Mouse (Mus musculus): Measurements from ENCODE around the gene Syngr3. TPM values are rescaled to one million over a fixed set of nuclear protein-coding genes. Genes with fewer than 3 reads are reported as not detected.

Gene Syngr3
- polyA plus RNA-seq, 1 experiment = 0.79 TPM

DNA sequence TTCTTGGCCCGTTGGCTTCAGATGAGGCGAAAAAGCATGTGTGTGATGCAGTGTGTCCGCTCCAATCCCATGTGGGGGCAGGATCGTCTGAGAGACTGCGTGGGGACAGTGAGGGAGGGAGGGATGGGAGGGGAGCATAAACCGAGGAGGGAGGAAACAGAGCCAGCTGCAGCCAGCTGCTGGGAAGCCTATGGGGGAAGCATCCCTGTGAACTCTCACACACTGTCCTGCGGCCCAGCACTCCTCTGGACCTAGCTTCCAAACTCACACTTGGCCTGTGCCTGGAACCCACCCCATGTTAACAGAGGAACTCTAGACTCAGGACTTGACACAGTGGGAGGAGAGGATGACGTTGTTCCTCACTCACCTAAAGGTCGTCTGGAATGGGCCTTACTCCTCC, 50.9 kb downstream of the Syngr3 start:
- peaks cover 2% of the 10 kb centered on the region; the same call in 1 of the 2 replicates for H3K4me1 ChIP-seq (ENCODE audit: control insufficient read depth, insufficient read depth, low read length)
- H3K4me3 ChIP-seq (ENCODE audit: insufficient read depth, low read length) = no peak overlapping the region
- H3K27ac ChIP-seq (ENCODE audit: insufficient read depth, low read depth, low read length) = no peak overlapping the region
- TF ChIP-seq CTCF (IDR thresholded peaks at IDR 0.05; ENCODE audit: low read depth, low read length) = no peak
- no peak for TF ChIP-seq POLR2A (IDR thresholded peaks at IDR 0.05; ENCODE audit: borderline replicate concordance, low read depth, low read length)

- peaks cover 6% of the 10 kb centered on the region; the same call in 1 of the 2 replicates for H3K4me1 ChIP-seq (ENCODE audit: control insufficient read depth, insufficient read depth, low read length)
- no peak for TF ChIP-seq POLR2A (IDR thresholded peaks at IDR 0.05; ENCODE audit: borderline replicate concordance, low read depth, low read length)
- no peak for TF ChIP-seq CTCF (IDR thresholded peaks at IDR 0.05; ENCODE audit: low read depth, low read length)
- no peak overlapping the region for H3K4me3 ChIP-seq (ENCODE audit: insufficient read depth, low read length)
- no peak overlapping the region for H3K27ac ChIP-seq (ENCODE audit: insufficient read depth, low read depth, low read length)
Observed at GRCm38 (mm10) chr17:24638214-24638613, 51.5 kb downstream of the Syngr3 start.

DNA sequence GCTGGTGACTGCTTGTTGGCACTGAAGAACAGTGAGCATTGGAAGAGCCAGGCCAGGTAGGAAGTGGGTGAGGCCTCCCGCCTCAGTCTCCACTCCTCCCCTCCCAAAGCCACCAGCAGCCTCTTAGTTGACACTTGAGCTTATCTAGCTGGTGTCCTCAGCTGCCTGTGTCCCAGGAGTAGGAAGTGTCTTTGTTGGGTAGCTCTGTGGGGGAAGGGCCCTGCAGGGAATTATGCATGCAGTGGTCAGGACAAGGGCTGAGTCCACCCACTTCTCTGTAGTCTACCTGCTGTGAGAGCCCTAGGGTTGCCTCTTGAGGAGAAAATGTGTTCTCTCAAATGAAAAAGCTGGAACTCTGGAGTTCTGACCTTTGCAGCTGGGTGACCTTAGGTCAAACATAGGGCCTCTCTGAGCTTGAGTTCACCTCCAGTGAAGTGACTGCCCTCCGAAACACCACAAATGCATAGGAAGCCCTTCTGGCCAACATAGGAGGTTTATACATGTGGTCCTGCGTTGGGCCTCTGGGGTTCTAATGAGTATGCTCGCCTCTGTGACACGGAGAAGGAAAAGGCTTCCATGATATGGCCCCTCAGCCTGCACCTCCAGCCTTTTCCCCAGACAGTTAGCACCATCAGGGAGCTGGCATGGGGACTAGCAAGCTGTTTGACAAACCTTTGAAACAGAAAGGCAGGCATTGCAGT, 52.8 kb downstream of the Syngr3 start:
- no peak for TF ChIP-seq POLR2A (IDR thresholded peaks at IDR 0.05; ENCODE audit: borderline replicate concordance, low read depth, low read length)
- TF ChIP-seq CTCF (IDR thresholded peaks at IDR 0.05; ENCODE audit: low read depth, low read length) = no peak
- H3K4me1 ChIP-seq (ENCODE audit: control insufficient read depth, insufficient read depth, low read length) = peaks cover 9% of the 10 kb centered on the region; the same call in 1 of the 2 replicates
- H3K4me3 ChIP-seq (ENCODE audit: insufficient read depth, low read length) = no peak overlapping the region
- H3K27ac ChIP-seq (ENCODE audit: insufficient read depth, low read depth, low read length) = no peak overlapping the region

DNA sequence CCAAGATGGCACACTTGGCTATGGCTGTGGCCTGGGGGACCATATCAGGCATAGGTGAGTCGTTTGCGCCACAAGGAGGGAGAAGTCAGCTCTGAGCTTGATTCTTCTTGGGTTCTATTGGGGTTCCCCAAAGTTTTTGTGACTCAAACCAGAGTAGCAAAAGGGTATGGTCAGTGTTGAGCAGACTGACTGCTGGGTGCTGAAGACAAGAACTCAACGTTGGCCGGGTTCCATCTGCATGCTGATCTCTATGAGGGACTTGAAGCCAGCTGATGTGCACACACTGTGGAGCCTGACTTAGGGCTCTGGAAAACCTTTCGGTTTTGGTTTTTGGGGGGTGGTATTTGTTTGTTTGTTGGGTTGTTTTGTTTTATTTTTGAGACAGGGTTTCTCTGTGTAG, 54.1 kb downstream of the Syngr3 start:
- TF ChIP-seq CTCF (IDR thresholded peaks at IDR 0.05; ENCODE audit: low read depth, low read length) = no peak
- TF ChIP-seq POLR2A (IDR thresholded peaks at IDR 0.05; ENCODE audit: borderline replicate concordance, low read depth, low read length) = no peak
- no peak overlapping the region for H3K27ac ChIP-seq (ENCODE audit: insufficient read depth, low read depth, low read length)
- no peak overlapping the region for H3K4me3 ChIP-seq (ENCODE audit: insufficient read depth, low read length)
- peaks cover 13% of the 10 kb centered on the region for H3K4me1 ChIP-seq (ENCODE audit: control insufficient read depth, insufficient read depth, low read length)

Other genes with a start within 250 kb of the Syngr3 start
- 3.3 and 3.8 TPM in 2 replicates for gene Dnase1l2, start 246.8 kb downstream of the Syngr3 start, polyA plus RNA-seq (2012; ENCODE audit: insufficient read depth, insufficient read length, missing spikeins)
- gene E4f1, start 219.6 kb downstream of the Syngr3 start, polyA plus RNA-seq (2012; ENCODE audit: insufficient read depth, insufficient read length, missing spikeins) = 21.7 and 25.0 TPM in 2 replicates
- gene Pgp, start 219.6 kb downstream of the Syngr3 start, polyA plus RNA-seq (2012; ENCODE audit: insufficient read depth, insufficient read length, missing spikeins) = 21.4 and 24.2 TPM in 2 replicates
- not detected in 2 replicates for gene Bricd5, start 216.1 kb downstream of the Syngr3 start, polyA plus RNA-seq (2012; ENCODE audit: insufficient read depth, insufficient read length, missing spikeins)
- gene Mlst8, start 210.9 kb downstream of the Syngr3 start, polyA plus RNA-seq (2012; ENCODE audit: insufficient read depth, insufficient read length, missing spikeins) = 14.8 and 16.0 TPM in 2 replicates
- gene Caskin1, start 201.4 kb downstream of the Syngr3 start, polyA plus RNA-seq (2012; ENCODE audit: insufficient read depth, insufficient read length, missing spikeins) = 0.34 TPM in 1 of 2 replicates, not detected in the other
- 88.8 and 102 TPM in 2 replicates for gene Traf7, start 162.0 kb downstream of the Syngr3 start, polyA plus RNA-seq (2012; ENCODE audit: insufficient read depth, insufficient read length, missing spikeins)
- gene Rab26, start 155.7 kb downstream of the Syngr3 start, polyA plus RNA-seq (2012; ENCODE audit: insufficient read depth, insufficient read length, missing spikeins) = 0.44 TPM in 1 of 2 replicates, not detected in the other
- gene Pkd1, start 140.1 kb downstream of the Syngr3 start, polyA plus RNA-seq (2012; ENCODE audit: insufficient read depth, insufficient read length, missing spikeins) = 22.3 and 24.6 TPM in 2 replicates
- 62.1 and 67.7 TPM in 2 replicates for gene Tsc2, start 57.3 kb downstream of the Syngr3 start, polyA plus RNA-seq (2012; ENCODE audit: insufficient read depth, insufficient read length, missing spikeins)
- 4.1 and 6.2 TPM in 2 replicates for gene Nthl1, start 57.3 kb downstream of the Syngr3 start, polyA plus RNA-seq (2012; ENCODE audit: insufficient read depth, insufficient read length, missing spikeins)
- gene Slc9a3r2, start 39.6 kb downstream of the Syngr3 start, polyA plus RNA-seq (2012; ENCODE audit: insufficient read depth, insufficient read length, missing spikeins) = 0.98 TPM in 1 of 2 replicates, not detected in the other
- not detected in 2 replicates for gene Npw, start 31.5 kb downstream of the Syngr3 start, polyA plus RNA-seq (2012; ENCODE audit: insufficient read depth, insufficient read length, missing spikeins)
- 28.0 and 29.6 TPM in 2 replicates for gene Zfp598, start 20.3 kb downstream of the Syngr3 start, polyA plus RNA-seq (2012; ENCODE audit: insufficient read depth, insufficient read length, missing spikeins)
- 21.6 and 22.0 TPM in 2 replicates for gene Gfer, start 6.2 kb upstream of the Syngr3 start, polyA plus RNA-seq (2012; ENCODE audit: insufficient read depth, insufficient read length, missing spikeins)
- gene Noxo1, start 6.3 kb upstream of the Syngr3 start, polyA plus RNA-seq (2012; ENCODE audit: insufficient read depth, insufficient read length, missing spikeins) = 3.9 and 6.0 TPM in 2 replicates
- 11.7 and 16.9 TPM in 2 replicates for gene Tbl3, start 17.7 kb upstream of the Syngr3 start, polyA plus RNA-seq (2012; ENCODE audit: insufficient read depth, insufficient read length, missing spikeins)
- not detected in 2 replicates for gene Rnf151, start 28.1 kb upstream of the Syngr3 start, polyA plus RNA-seq (2012; ENCODE audit: insufficient read depth, insufficient read length, missing spikeins)
- gene Rps2, start 28.2 kb upstream of the Syngr3 start, polyA plus RNA-seq (2012; ENCODE audit: insufficient read depth, insufficient read length, missing spikeins) = 685 and 784 TPM in 2 replicates
- 164 and 191 TPM in 2 replicates for gene Ndufb10, start 34.5 kb upstream of the Syngr3 start, polyA plus RNA-seq (2012; ENCODE audit: insufficient read depth, insufficient read length, missing spikeins)
- gene Rpl3l, start 37.9 kb upstream of the Syngr3 start, polyA plus RNA-seq (2012; ENCODE audit: insufficient read depth, insufficient read length, missing spikeins) = not detected in 2 replicates
- 214 and 223 TPM in 2 replicates for gene Msrb1, start 46.7 kb upstream of the Syngr3 start, polyA plus RNA-seq (2012; ENCODE audit: insufficient read depth, insufficient read length, missing spikeins)
- gene Hs3st6, start 63.0 kb upstream of the Syngr3 start, polyA plus RNA-seq (2012; ENCODE audit: insufficient read depth, insufficient read length, missing spikeins) = not detected in 2 replicates
- gene Meiob, start 114.3 kb upstream of the Syngr3 start, polyA plus RNA-seq (2012; ENCODE audit: insufficient read depth, insufficient read length, missing spikeins) = not detected in 2 replicates
- 39.7 and 44.9 TPM in 2 replicates for gene Hagh, start 150.2 kb upstream of the Syngr3 start, polyA plus RNA-seq (2012; ENCODE audit: insufficient read depth, insufficient read length, missing spikeins)
- 9.0 and 9.1 TPM in 2 replicates for gene Fahd1, start 160.4 kb upstream of the Syngr3 start, polyA plus RNA-seq (2012; ENCODE audit: insufficient read depth, insufficient read length, missing spikeins)
- gene Igfals, start 176.0 kb upstream of the Syngr3 start, polyA plus RNA-seq (2012; ENCODE audit: insufficient read depth, insufficient read length, missing spikeins) = not detected in 2 replicates
- gene Nubp2, start 196.4 kb upstream of the Syngr3 start, polyA plus RNA-seq (2012; ENCODE audit: insufficient read depth, insufficient read length, missing spikeins) = 39.0 and 40.3 TPM in 2 replicates
- gene Spsb3, start 196.7 kb upstream of the Syngr3 start, polyA plus RNA-seq (2012; ENCODE audit: insufficient read depth, insufficient read length, missing spikeins) = 20.2 and 21.3 TPM in 2 replicates
- 5.9 and 7.1 TPM in 2 replicates for gene Eme2, start 205.1 kb upstream of the Syngr3 start, polyA plus RNA-seq (2012; ENCODE audit: insufficient read depth, insufficient read length, missing spikeins)
- 25.6 and 34.9 TPM in 2 replicates for gene Mrps34, start 205.2 kb upstream of the Syngr3 start, polyA plus RNA-seq (2012; ENCODE audit: insufficient read depth, insufficient read length, missing spikeins)
- gene Nme3, start 206.5 kb upstream of the Syngr3 start, polyA plus RNA-seq (2012; ENCODE audit: insufficient read depth, insufficient read length, missing spikeins) = 37.2 and 38.5 TPM in 2 replicates
- 56.7 and 64.0 TPM in 2 replicates for gene Mapk8ip3, start 247.0 kb upstream of the Syngr3 start, polyA plus RNA-seq (2012; ENCODE audit: insufficient read depth, insufficient read length, missing spikeins)